Mouse (Mus musculus) lung, adult 18-20 months (tissue): Measurements from ENCODE around the gene Nanp.

Experiments
- DNase-seq, 2 experiments: peaks; one replicate each; pipeline ENCODE4 v3.0.0; 2022; ENCODE audit warnings: mixed read lengths in 2 of 2

Nanp gene

DNA sequence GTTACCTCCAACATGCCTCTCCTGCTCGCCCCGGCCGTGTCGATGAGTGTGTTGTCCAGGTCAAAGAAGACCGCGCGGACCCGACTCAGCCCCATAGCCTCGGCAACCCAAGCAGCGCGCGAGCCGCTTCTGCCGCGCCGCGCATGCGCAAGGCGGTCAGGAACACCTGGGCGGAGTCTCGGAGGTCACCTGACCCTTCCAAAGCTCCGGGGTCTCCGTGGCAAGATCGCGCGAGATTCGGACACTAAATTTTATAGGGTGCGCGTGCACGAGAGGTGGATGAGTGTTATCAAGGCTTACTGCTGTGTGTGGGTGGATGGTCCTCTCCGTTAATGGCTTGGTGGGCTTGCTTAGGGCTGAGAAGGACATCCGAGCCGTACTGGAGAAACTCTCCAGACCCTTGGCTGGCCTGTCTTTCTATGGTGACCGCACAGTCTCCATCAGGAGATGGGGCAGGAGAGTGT is at the start of gene Nanp, which contains the start of gene Ninl:
TSS of gene Nanp (minus strand) at position 167 of the 464 bp plus-strand sequence.
TSS of gene Ninl (minus strand) at position 151 of the 464 bp plus-strand sequence.
- peak; percentile 94 to 96 for DNase-seq

DNA sequence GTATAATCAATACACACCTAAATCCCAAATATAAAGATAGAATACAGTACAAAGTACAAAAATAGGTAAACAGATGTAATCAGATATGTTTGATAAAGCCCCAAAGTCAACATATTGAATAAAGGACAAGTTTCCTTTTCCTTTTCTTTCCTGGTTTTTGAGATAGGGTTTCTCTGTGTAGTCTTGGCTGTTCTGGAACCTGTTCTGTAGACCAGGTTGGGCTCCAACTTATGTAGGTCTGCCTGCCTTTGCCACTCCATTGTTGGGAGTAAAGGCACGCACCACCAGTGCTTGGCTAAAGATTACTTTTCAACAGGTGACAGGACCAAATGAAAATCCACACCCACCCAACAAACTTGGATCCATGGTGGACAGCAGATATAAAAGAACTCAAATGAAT is 17.4 kb upstream of the Nanp start:
- DNase-seq, result no peak

DNA sequence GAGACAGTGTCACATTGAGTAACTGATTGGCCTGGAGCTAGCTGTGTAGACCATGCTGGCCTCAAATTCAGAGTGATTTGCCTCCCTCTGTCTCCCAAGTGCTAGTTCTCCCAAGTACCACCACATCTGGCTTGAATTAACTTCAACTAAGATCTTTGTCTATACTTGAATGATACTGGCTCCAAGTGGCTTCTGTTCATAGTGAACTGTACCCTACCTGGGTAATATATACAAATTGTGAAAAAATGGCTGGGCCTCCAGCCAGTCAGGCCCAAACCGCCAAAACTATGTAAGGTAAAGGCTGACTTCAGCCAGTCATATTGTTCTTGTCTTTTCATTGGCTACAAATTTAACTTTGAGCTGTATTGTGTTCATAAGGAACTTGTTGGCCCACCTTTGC is 1.2 kb upstream of the Nanp start:
- no peak for DNase-seq

DNA sequence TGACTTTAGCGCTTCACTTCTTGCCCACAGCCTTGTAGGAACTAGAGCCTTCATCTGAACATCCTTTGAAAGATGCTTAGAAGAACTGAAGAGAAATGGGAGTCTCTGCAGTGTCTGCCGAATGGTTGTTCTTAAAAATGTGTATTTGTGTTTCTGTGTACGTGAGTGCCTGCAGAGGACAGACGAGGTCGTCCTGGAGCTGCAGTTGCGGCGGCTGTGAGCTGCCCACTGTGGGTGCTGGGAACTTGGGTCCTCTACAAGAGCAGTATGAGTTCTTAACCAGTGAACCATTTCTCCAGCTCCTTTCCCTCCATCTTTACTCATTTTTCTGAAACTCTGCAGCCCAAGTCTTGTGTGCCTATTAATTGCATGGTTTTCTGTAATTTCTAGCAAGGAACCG is 528 bp upstream of the Nanp start:
- no peak for DNase-seq

DNA sequence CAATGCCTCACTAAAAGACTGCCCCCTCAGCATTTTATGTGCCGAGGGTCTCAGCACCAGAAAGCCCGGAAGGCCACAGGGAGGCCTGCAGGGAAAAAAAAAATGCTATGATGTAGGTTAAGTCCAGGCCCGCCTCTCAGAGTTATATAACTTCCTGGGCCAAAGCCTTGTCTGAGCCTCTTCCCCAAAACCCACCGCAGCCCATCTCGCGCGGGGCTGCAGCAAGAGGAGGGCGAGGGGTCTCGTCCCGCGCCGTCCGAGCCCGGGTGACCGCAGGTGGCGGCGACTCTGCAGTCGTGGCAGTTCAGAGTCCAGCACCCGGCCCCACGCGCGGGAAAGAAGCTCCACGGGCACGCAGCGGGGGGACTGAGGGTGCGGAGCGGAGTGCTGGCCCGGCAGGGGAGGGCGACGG is 381 bp downstream of the Nanp start:
- peak in 1 of 2 experiments; percentile 33 for DNase-seq

DNA sequence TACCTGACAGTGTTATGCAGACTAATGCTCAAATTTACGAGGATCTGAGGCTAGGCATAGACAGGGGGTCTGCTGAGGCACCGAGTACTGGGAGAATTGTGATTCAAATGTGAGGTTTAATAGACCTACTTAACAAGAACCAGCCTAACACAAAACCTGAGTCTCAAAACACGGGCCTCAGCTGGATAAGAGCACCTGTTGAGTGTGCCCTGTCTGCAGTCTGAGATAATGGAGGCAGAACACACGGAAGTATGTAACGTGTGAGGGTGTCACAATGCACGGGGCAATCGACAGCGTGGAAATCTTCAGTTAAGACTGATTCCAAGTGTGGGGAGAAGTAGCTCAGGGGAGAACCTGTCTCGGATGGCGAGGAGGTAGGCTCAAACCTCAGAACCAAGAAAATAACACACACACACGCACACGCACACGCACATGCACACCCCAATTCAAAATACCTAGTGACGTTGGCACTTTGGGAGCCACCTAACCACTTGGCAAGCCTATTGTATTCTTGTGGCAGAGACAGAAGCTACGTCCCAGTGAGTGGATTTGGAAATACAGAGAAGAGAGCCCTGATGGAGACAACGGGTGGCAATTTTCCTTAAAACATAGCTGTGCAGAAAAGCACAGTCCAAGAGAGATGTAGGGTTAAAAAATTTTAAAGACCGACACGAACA is 1.2 kb downstream of the Nanp start:
- peak in 1 of 2 experiments; percentile 2 for DNase-seq

DNA sequence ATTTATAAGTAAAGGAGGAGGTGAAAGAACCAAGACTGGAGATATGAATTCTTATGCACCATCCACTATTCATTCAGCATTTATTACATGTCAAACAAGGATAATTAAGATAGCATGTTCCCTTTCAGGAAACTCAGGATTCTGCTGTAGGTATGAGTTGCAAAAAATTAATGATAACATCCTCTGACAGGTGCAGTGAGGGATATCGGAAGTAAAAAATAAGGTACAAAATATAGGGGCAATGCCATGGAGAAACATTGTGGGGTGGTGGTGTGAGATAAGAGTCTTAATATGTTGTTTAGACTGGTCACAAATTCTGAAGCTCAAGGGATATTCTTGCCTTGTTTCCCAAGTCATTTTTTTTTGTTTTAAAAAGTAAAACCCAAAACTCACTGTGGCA is 1.9 kb downstream of the Nanp start:
- DNase-seq, result no peak

DNA sequence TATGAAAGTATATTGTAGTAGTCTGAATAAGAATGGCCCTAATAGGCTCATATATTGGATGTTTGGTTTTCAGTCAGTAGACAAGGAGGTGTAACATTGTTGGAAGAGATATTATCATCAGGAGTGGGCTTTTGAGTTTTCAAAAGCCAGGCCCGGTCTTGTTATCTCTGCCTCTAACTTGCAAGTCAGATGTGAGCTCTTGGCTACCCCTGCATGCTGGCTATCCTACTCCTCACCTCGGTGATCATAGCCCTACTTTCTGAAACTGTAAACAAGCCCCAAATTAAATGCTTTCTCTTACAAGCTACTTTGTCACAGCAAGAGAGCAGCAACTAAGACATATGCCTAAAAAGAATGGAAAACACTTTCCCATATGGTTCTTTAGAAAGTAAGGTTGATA is 2.5 kb downstream of the Nanp start:
- no peak for DNase-seq

DNA sequence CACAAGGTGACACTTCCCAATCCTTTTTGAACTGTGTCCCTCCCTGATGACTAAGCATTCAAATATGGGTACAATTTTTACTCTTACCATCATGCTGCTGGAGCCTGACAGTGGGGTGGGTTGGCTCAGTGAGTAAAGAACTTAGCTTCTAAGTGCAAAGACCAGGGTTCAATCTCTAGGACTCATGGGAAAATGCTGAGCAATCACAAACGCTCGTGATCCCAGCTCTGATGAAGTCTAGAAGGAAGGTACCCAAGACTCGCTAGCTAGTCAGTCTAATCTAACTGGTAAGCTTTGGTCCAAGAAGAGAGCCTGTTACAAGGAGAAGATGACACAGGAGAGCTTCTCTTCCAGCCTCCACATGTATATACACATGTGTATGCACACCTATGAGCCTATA is 4.8 kb downstream of the Nanp start:
- DNase-seq, result no peak

DNA sequence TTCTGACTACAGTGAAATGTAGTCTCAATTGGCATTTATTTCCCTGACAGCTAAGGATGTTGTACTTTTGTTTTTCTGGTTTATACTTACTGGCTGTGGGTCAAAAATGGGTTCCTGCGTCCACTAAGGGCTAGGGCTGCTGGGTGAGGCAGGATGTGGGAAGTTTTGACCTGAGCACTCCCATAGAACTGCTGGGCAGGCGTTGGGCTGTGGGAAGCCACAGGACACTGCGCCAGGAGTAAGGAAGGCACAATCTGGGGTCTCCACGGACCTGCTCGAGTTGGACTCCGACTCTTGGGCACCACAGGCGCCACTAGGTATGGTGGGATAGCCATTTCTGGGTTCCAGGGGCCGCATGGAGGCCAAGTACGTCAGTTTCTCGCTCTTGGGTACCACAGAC is 18.0 kb downstream of the Nanp start:
- no peak for DNase-seq

DNA sequence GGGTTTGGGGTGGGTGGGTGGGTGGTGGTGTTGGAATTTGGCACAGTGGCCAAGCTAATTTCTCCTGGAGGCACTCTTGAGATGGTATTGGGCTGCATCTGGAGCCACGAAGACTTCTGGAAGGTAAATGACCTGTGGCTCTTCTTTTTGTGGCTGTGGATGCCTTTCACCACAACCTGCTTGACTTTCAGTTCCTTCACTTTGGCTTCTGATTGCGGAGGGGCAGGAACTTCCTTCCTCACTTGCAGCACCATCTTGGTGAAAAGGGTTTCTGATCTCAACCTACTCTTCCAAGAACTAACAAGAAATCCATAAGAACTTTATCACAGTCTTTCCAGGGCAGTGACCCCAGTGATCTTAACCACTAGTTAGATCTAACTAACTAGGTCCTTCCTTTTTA is 23.9 kb downstream of the Nanp start:
- DNase-seq, result no peak

DNA sequence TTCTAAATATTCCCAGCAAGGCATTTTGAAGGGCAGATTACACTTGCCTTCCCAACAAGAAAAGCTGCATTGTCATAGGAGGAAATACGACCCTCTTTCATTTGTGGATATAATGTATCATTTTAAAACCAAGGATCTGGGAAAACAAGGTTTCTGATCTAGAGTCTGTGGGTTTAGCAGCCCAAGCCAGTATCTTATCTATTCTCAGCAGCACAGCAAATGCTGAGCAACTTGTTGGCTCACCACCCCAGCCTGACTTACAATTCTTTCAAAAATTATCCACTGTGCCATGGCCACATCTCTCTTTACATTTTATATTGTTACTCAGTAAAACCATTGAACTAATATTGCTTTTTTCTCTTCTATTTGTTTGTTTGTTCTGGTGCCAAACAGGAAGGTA is 27.9 kb downstream of the Nanp start:
- no peak for DNase-seq

DNA sequence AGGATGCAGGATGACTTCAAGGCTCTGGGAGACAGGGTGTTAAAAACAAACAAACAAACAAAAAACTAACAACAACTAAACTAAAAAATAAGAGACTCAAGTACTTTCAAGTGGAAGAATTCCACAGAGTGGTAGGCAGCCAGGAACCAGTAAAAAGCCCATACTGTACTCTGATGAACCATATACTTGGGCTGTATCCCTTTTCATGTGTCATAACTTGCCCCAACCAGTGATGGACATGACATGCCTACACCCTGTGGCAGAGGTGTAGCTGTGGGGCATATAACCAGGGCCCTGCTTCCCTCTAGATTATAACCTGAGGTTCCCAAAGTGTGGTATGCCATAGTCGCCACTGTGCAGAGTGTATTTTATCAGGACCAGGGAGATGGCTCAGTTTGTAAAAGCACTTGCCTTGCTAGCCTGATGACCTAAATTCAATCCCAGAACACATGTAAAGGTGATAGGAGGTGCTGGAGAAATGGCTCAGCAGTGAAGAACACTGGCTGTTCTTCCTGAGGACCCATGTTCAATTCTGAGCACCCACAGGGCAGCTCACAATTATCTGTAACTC is 29.6 kb downstream of the Nanp start:
- DNase-seq, result no peak

DNA sequence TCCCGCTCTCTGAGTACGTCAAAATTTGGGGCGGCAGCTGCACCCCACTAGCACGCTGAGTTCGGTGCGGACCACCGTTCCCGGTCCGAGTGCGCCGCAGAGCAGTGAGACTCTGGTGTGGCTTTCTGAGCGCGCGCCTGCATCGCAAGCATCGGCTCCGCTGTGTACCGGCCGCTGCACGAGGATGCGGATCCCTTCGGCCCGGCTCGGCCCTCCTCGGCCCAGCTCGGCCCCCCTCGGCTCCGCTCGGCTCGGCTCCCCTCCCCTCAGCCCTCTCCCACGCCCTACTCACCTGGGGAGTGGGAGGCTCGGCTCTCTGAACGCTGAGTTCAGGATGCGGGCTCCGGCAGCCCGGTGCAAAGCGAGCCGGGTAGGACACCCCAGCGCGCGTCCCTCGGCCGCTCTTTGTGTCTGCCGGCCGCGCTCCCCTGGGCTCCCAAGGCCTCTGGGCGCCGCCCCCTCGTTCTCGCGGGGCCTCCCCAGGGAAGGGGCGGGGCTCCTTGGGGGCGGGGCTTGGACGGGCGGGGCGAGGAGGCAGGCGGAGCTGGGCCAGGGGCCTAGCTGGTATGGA is 30.2 kb downstream of the Nanp start:
- peak; percentile 50 to 62 for DNase-seq

DNA sequence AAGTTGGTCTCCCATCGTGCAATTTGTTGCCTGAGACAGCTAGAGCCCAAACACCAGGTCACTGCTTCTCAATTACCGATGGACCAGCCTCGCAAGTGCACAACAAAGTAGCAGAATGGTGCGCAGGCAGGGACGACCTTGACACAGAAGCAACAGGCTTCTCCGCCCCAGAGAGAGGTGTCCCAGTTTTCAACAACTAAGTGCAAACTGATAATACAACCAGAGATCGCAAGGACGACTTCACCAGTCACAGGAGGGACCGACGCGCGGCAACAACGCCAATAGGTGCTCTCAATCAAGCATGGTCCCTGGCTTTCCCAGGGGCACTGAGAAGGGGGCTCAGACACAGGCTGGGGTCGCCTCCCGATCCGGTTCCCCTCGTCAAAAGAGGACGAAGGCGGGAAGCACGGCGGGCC is 30.7 kb downstream of the Nanp start:
- DNase-seq, result no peak

DNA sequence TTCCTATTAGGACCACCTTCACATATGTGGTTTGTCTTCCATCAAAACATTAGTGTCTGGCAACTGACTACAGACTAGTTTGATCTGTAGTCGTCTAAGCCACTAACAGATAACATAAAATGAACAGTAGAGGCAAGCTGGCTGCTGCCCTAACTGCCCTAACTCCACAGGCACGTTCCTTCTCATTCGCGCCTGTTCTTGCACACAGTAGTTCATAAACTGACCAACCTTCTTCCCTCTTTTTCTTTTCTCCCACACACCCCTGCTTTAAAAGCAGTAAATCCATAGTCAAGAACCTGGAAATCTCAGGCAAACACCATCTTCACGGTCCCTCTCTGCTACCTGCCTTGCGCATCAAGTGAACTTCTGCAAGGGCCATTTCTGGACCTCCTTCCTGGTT is 31.2 kb downstream of the Nanp start:
- DNase-seq, result no peak

DNA sequence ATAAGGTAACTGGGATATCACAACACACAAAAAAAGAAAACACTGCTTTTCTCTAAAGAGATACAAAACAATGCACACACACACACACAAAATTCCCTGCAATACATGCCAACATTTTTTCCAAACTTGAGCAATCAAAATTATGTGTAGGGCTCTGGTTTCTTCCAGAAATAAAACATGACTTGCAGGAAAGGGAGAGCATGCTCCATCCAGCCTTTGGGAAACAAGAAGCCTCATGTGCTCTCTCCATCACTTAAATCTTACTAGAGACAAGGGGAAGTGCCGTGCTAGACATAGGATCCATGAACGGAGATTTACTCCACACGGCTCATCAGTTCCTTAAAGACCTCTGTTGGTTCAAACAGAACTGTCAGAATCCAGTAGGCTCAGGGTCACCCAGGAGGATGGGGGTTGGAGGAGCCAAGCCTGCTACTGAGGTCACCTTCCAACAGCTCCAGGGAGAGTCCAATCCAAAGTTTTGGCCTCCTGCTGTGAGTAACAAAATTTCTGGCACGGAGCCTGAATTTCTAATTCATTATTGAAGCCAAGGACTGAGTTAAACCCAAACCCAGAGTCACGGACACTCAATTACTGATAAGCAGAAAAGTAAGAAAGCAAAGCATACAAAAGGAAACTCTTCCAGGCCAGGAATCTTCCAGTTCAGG is 32.8 kb downstream of the Nanp start:
- DNase-seq, result no peak

DNA sequence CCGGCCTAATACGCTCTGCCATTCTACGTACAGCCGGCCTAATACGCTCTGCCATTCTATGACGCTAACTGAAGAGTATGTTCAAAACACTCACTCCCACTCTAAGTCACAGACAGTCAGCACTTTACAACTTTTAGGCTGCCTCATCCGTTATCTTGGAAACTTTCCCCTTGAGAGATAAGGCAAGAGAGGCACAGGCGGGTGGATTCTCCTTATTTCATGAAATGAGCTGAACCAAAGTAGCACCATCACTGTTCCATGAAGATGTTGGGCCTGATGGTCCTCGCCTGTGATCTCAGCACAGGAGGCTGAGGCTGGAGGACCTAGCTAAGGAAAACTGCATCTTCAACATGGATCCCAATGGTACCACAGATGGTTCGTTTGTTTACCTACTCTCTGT is 34.8 kb downstream of the Nanp start:
- DNase-seq, result no peak

DNA sequence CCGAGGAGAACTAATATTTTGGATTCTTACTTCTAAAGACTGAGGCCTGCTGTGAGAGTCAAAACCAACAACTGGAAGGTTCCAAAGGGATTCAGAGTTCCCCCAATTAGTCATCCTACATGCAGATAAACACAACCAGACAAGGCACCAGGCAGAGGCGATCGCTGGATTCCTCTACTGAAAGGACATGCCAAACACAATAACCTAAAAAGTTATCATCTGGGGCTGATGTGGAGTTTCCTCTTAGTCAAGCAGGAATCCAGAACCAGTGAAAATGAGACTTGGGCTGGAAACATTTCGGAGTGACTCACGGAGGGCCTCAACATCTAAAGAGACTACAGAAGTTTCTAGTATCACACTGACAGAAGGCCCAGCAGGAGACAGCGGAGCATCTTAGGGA is 35.4 kb downstream of the Nanp start:
- no peak for DNase-seq

DNA sequence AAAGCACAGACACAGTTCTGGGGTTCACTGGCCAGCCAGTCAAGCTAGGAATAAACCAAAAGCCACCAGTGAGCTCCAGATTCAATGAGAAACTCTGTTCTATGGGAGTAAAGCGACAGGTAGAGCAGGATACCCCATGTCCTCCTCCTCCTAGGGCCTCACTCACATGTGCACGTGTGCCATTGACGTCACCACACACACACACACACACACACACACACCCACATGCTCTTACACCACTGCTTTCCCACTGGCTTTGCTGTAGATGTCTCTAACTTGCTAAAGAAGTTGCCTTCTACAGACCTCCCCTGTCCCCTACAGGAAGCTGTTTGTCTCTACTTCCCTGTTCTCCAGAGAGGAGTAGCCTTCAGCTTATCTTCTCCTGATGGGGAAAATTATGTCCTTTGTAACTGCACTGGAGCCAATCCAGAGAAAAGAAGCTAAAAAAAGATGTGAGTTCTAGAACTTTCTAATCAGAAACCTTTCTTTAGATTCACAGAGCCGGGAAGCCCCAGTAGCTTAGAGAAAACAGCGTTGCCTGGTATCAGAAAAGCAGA is 37.5 kb downstream of the Nanp start:
- DNase-seq, result no peak

DNA sequence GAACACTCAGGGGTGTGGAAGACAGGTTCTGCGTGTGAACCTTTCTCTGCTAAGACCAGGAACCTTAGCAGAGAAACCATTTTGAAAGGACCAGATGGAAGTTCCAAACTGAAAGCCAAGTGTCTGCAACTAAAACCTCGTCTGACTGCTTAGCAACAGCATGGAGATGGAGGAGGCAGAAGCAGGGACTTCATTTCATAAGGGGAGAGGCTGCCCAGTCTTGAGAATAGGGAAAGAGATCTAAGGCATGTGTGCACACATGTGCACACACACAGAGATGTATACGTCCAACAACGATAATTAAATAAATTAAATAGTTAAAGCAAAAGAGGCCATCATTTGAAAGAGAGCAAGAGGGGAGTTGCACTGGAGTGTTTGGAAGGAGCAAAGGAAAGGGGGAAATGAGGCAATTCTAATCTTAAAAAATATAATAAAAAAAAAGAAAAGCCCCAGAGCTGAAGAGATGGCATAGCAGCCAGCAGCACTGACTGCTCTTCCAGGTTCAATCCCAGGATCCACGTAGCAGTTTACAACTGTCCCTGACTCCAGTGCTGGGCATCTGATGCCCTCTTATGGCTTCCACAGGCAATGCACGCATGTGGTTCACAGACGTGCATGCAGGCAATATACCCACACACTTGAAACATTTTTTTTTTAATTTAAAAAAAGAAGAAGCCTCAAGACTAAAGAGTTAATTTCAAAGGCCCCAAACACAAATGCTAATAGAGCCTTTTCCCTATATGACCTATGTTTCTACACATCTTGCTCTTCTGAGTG is 38.6 kb downstream of the Nanp start:
- peak; percentile 40 to 41 for DNase-seq

DNA sequence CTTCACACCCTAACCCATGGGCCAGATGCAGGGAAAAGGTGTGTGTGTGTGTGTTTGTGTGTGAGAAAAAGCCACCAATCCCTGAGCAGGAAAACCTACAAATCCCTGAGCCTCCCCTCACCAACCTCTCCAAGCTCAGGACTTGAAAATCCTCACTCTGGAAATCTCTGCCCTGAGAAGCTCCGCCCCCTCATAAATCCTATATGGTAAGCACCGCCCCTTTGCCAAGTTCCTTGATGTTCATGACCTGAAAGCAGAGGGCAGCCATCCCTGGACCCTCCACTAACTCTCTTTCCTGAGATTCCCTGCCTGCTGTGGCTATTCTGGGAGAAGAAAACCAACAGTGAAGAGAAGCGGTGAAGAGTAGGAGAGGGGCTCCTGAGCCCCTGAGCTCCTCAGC is 40.2 kb downstream of the Nanp start:
- no peak for DNase-seq

DNA sequence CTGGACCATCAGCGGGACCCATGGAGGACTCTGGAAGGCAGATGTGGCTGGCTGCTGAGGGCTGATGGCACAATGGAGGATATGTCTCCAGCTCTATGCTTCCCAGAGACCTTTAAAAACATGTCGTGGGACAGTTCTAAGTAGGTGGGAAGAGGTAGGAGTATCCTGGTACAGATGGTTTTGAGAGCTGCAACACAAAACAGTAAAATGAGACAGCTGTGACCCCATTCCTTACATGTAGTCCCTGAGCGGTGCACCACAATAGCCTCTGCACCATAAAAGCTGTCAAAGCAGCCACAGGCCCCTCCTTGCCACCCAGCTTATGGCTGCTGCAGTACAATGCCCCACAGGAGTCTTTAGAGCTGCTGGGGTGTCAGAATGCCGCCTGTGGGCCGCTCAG is 41.6 kb downstream of the Nanp start:
- DNase-seq, result no peak
